Mouse (Mus musculus): ENCODE measurements around the gene Rap1gds1. TPM values are rescaled to one million over a fixed set of nuclear protein-coding genes. Genes with fewer than 3 reads are reported as not detected.

The Rap1gds1 gene
- polyA plus RNA-seq, 1 experiment = 15.4 TPM

- TF ChIP-seq POLR2A (IDR thresholded peaks at IDR 0.05; ENCODE audit: low read depth, low read length) = no peak
- no peak overlapping the region for H3K4me3 ChIP-seq (ENCODE audit: extremely low read depth, insufficient read depth, insufficient read length)
- no peaks in the 10 kb centered on the region; the same call in 1 of the 2 replicates for H3K4me1 ChIP-seq (ENCODE audit: control insufficient read depth, insufficient read depth, insufficient read length)
- H3K36me3 ChIP-seq (ENCODE audit: control insufficient read depth, insufficient read depth, low read length) = no peaks in the 10 kb centered on the region
- no peak for DNase-seq (ENCODE audit: low read depth in 1 of 2, low spot score in 2 of 2)
- H3K27me3 ChIP-seq (ENCODE audit: control insufficient read depth, insufficient read depth, low read length) = no peaks in the 10 kb centered on the region
- no peak overlapping the region for H3K27ac ChIP-seq (ENCODE audit: insufficient read depth, low read length)
- WGBS = 87% methylated on average over 2 of the region's 2 CpGs
These were observed 28.9 kb upstream of the Rap1gds1 start for GRCm38 (mm10) chr3:139103914-139104313.

- 74% methylated on average over 3 of the region's 3 CpGs for WGBS
- no peak for TF ChIP-seq POLR2A (IDR thresholded peaks at IDR 0.05; ENCODE audit: low read depth, low read length)
- H3K4me1 ChIP-seq (ENCODE audit: control insufficient read depth, insufficient read depth, insufficient read length) = no peaks in the 10 kb centered on the region; the same call in 1 of the 2 replicates
These were observed 28.3 kb upstream of the Rap1gds1 start for GRCm38 (mm10) chr3:139103346-139103745.

GRCm38 (mm10) chr3:139101941-139102340, 26.9 kb upstream of the Rap1gds1 start:
- TF ChIP-seq CTCF (IDR thresholded peaks at IDR 0.05; ENCODE audit: extremely low read depth, insufficient read depth, insufficient read length, insufficient replicate concordance) (no peak), POLR2A (IDR thresholded peaks at IDR 0.05; ENCODE audit: low read depth, low read length) (no peak)
- Histone ChIP-seq H3K27ac (ENCODE audit: insufficient read depth, low read length) (no peak overlapping the region), H3K27me3 (ENCODE audit: control insufficient read depth, insufficient read depth, low read length) (no peaks in the 10 kb centered on the region), H3K4me1 (ENCODE audit: control insufficient read depth, insufficient read depth, insufficient read length) (no peaks in the 10 kb centered on the region; the same call in 1 of the 2 replicates), H3K4me3 (ENCODE audit: extremely low read depth, insufficient read depth, insufficient read length) (no peak overlapping the region), H3K36me3 (ENCODE audit: control insufficient read depth, insufficient read depth, low read length) (no peaks in the 10 kb centered on the region)
- 80% methylated on average over 1 of the region's 1 CpGs for WGBS
- DNase-seq (ENCODE audit: low read depth in 1 of 2, low spot score in 2 of 2) = no peak

More at GRCm38 (mm10) chr3:139103346-139103745, 28.3 kb upstream of the Rap1gds1 start:
- Histone ChIP-seq H3K27ac (ENCODE audit: insufficient read depth, low read length) (no peak overlapping the region), H3K4me3 (ENCODE audit: extremely low read depth, insufficient read depth, insufficient read length) (no peak overlapping the region), H3K36me3 (ENCODE audit: control insufficient read depth, insufficient read depth, low read length) (no peaks in the 10 kb centered on the region), H3K27me3 (ENCODE audit: control insufficient read depth, insufficient read depth, low read length) (no peaks in the 10 kb centered on the region)
- no peak for DNase-seq (ENCODE audit: low read depth in 1 of 2, low spot score in 2 of 2)

GRCm38 (mm10) chr3:139099284-139099683, 24.3 kb upstream of the Rap1gds1 start:
- TF ChIP-seq POLR2A (IDR thresholded peaks at IDR 0.05; ENCODE audit: low read depth, low read length) (no peak), CTCF (IDR thresholded peaks at IDR 0.05; ENCODE audit: extremely low read depth, insufficient read depth, insufficient read length, insufficient replicate concordance) (no peak)
- Histone ChIP-seq H3K27me3 (ENCODE audit: control insufficient read depth, insufficient read depth, low read length) (no peaks in the 10 kb centered on the region), H3K36me3 (ENCODE audit: control insufficient read depth, insufficient read depth, low read length) (no peaks in the 10 kb centered on the region), H3K4me1 (ENCODE audit: control insufficient read depth, insufficient read depth, insufficient read length) (no peaks in the 10 kb centered on the region; the same call in none of the 2 replicates), H3K4me3 (ENCODE audit: extremely low read depth, insufficient read depth, insufficient read length) (no peak overlapping the region), H3K27ac (ENCODE audit: insufficient read depth, low read length) (no peak overlapping the region)
- DNase-seq (ENCODE audit: low read depth in 1 of 2, low spot score in 2 of 2) = no peak
- WGBS = 88% methylated on average over 5 of the region's 5 CpGs

GRCm38 (mm10) chr3:139095894-139096293, 20.9 kb upstream of the Rap1gds1 start:
- TF ChIP-seq CTCF (IDR thresholded peaks at IDR 0.05; ENCODE audit: extremely low read depth, insufficient read depth, insufficient read length, insufficient replicate concordance) = no peak
- Histone ChIP-seq H3K27ac (ENCODE audit: insufficient read depth, low read length) (no peak overlapping the region), H3K4me1 (ENCODE audit: control insufficient read depth, insufficient read depth, insufficient read length) (no peaks in the 10 kb centered on the region; the same call in none of the 2 replicates), H3K4me3 (ENCODE audit: extremely low read depth, insufficient read depth, insufficient read length) (no peak overlapping the region), H3K27me3 (ENCODE audit: control insufficient read depth, insufficient read depth, low read length) (no peaks in the 10 kb centered on the region), H3K36me3 (ENCODE audit: control insufficient read depth, insufficient read depth, low read length) (no peaks in the 10 kb centered on the region)
- DNase-seq (ENCODE audit: low read depth in 1 of 2, low spot score in 2 of 2) = no peak
- 94% methylated on average over 7 of the region's 7 CpGs for WGBS

- no peak for DNase-seq (ENCODE audit: low read depth in 1 of 2, low spot score in 2 of 2)
- H3K27ac ChIP-seq (ENCODE audit: insufficient read depth, low read length) = no peak overlapping the region
- WGBS = 90% methylated on average over 3 of the region's 3 CpGs
- H3K4me1 ChIP-seq (ENCODE audit: control insufficient read depth, insufficient read depth, insufficient read length) = no peaks in the 10 kb centered on the region
- no peak overlapping the region for H3K4me3 ChIP-seq (ENCODE audit: extremely low read depth, insufficient read depth, insufficient read length)
- no peaks in the 10 kb centered on the region for H3K36me3 ChIP-seq (ENCODE audit: control insufficient read depth, insufficient read depth, low read length)
- H3K27me3 ChIP-seq (ENCODE audit: control insufficient read depth, insufficient read depth, low read length) = no peaks in the 10 kb centered on the region
- TF ChIP-seq POLR2A (IDR thresholded peaks at IDR 0.05; ENCODE audit: low read depth, low read length) (no peak), CTCF (IDR thresholded peaks at IDR 0.05; ENCODE audit: extremely low read depth, insufficient read depth, insufficient read length, insufficient replicate concordance) (no peak)
These were observed 13.5 kb upstream of the Rap1gds1 start for GRCm38 (mm10) chr3:139088526-139088925.

- no peak overlapping the region for H3K27ac ChIP-seq (ENCODE audit: insufficient read depth, low read length)
- peaks cover 3% of the 10 kb centered on the region; the same call in 1 of the 2 replicates for H3K4me1 ChIP-seq (ENCODE audit: control insufficient read depth, insufficient read depth, insufficient read length)
- H3K36me3 ChIP-seq (ENCODE audit: control insufficient read depth, insufficient read depth, low read length) = no peaks in the 10 kb centered on the region
- no peak for TF ChIP-seq CTCF (IDR thresholded peaks at IDR 0.05; ENCODE audit: extremely low read depth, insufficient read depth, insufficient read length, insufficient replicate concordance)
- no peak for TF ChIP-seq POLR2A (IDR thresholded peaks at IDR 0.05; ENCODE audit: low read depth, low read length)
- DNase-seq (ENCODE audit: low read depth in 1 of 2, low spot score in 2 of 2) = no peak
- 48% methylated on average over 5 of the region's 5 CpGs for WGBS
- no peaks in the 10 kb centered on the region for H3K27me3 ChIP-seq (ENCODE audit: control insufficient read depth, insufficient read depth, low read length)
- H3K4me3 ChIP-seq (ENCODE audit: extremely low read depth, insufficient read depth, insufficient read length) = no peak overlapping the region
These were observed 9.0 kb upstream of the Rap1gds1 start for GRCm38 (mm10) chr3:139083778-139084539.
